Mouse (Mus musculus) C2C12 (cell line): ENCODE data around the gene Prune1.

Experiments
- CTCF ChIP-seq: IDR thresholded peaks from one replicate; pipeline ENCODE4 v1.5.1; 2011; ENCODE audit not compliant: control insufficient read depth, insufficient read depth, insufficient read length
- USF1 ChIP-seq: IDR thresholded peaks from one replicate; pipeline ENCODE4 v1.6.1; 2011; ENCODE audit warnings: low read depth, mild to moderate bottlenecking, control low read depth, moderate library complexity

GRCm38 (mm10) chr3:95247660-95248336, 34.1 kb downstream of the Prune1 start:
- TF ChIP-seq CTCF (no peak), USF1 (no peak)
